Mouse (Mus musculus): ENCODE results near the gene Rhd. TPM values are rescaled to one million over a fixed set of nuclear protein-coding genes. Genes with fewer than 3 reads are reported as not detected.
A peak's percentile ranks its signal among the peaks of the same experiment; 100 is the strongest.
"Not testable (repeated sequence)": the region's sequence is repeated elsewhere in the genome, so short reads cannot be mapped to it uniquely, and the experiment has no call there.

Rhd gene
- not detected for total RNA-seq (2021)

DNA sequence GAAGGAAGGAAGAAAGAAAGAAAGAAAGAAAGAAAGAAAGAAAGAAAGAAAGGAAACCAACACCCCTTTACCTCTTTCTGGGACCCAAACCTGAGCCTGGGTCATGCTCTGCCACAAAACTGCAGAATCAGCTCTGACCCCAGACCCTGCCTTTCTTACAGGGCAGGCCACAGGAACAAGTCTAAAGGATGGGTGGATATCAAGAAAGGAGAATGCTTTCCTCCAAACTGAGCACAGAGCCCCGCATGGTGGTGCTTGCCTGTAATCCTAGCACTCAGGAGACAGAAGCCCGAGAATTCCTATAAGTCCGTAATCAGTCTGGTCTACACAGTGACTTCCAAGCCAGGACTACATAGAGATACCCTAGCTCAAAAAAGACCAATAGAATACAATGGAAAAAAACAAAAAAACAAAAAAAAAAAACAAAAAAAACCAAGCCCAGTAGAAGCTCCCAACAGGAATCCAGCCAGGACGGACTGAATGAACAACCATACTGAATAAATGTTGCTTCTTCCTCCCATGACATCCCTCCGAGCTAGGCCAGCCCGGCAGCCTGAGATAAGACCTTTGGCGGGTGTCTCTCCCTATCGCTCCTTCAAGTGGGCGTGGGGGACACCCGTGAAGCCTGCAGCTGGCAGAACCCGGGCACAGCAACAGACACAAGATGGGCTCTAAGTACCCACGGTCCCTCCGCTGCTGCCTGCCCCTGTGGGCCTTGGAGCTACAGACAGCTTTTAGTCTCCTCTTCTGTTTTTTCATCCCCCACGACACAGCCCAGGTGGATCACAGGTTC lies at the start of gene Rhd:
Gene Rhd, plus strand, starts transcription at position 600 of the 793 bp plus-strand sequence.
- intact Hi-C loops (cut with DNase I), result no loop called here
- no peak for DNase-seq (ENCODE audit: low spot score in 2 of 2)

DNA sequence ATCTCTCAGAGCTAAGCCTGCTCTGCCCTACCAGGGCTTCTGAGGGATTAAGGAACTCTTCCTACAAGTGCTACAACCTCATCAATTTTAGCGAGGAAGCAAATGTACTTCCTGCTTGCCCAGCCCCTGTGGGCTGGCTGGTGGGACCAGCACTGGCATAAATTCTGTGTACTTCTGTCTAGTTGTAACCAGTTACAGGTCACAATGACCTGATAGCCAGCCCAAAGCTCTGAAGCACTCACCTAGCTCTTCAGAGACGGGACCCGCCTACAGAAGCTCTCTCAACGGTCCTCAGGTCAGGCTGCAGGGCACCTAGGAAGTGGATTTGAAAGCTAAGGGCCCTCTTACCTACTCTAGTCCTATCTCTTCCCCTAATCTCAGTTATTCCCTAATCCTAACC lies 46.6 kb upstream of the Rhd start:
- no peak for DNase-seq (ENCODE audit: low spot score in 2 of 2)
- intact Hi-C loops (cut with DNase I), result no loop called here

DNA sequence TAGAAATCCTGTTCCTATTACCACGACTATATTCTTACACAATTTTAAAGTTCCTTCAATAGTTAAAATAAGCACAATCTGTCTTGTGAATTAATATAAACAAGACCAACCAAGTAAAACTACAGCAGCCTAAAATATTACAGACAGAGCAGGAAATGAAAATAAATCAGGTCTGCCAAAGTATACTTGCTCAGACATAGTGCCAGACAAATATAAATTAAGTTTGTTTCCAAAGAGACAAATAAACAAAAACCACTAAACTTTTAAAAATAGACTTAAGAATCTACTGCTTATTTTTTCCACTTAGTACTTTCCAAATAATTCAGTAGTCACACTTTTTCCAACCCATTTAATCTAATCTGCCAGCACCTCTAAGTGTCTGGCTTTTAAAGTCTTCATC lies 43.3 kb upstream of the Rhd start:
- intact Hi-C loops (cut with DNase I), result no loop called here
- DNase-seq (ENCODE audit: low spot score in 2 of 2), result no peak

DNA sequence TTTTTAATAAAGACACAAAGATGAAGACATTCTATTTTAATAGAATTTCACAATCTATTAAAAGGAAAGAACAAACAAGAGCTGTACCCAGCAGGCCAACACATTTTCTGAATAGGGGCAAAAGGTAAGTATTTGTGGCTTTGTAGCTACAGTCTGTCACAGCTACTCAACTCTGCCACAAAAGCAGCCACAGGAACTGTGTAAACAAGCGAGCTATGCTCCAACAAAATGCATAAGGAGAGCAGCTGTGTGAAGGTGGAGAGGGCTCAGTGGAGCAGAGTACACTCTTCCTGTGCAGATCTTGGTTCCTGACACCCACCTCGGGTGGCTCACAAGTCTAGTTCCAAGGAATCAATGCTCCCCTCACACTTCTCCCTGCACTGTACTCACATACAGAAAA lies 40.8 kb upstream of the Rhd start:
- no peak for DNase-seq (ENCODE audit: low spot score in 2 of 2)
- intact Hi-C loops (cut with DNase I), result no loop called here

DNA sequence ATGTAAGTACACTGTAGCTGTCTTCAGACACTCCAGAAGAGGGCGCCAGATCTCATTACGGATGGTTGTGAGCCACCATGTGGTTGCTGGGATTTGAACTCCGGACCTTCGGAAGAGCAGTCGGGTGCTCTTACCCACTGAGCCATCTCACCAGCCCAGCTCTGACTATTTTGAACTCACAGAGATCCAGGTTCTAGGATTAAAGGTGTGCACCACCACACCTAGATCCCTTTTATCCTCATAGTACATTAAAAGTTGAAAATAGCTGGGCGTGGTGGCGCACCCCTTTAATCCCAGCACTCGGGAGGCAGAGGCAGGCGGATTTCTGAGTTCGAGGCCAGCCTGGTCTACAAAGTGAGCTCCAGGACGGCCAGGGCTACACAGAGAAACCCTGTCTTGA lies 38.5 kb upstream of the Rhd start:
- intact Hi-C loops (cut with DNase I); DNase-seq (ENCODE audit: low spot score in 2 of 2): not testable (repeated sequence)

DNA sequence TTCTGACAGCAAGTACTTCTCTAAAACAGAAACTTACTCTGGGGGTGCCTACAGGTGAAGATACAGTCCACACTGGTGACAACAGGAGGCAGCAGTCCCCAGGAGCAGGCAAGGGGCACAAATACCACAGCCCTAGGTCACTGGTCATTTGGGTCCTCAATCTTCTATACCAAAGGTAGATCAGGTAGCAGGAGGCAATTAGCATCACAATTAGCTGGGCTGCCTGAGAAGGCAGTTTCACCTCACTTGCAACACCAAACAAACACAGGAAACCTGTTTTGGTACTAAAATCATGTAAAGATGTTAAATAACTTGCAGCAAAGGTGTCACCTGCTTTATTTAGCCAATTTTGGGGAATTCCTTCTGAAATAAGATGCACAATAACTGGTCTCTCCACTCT lies 38.0 kb upstream of the Rhd start:
- intact Hi-C loops (cut with DNase I), result no loop called here

DNA sequence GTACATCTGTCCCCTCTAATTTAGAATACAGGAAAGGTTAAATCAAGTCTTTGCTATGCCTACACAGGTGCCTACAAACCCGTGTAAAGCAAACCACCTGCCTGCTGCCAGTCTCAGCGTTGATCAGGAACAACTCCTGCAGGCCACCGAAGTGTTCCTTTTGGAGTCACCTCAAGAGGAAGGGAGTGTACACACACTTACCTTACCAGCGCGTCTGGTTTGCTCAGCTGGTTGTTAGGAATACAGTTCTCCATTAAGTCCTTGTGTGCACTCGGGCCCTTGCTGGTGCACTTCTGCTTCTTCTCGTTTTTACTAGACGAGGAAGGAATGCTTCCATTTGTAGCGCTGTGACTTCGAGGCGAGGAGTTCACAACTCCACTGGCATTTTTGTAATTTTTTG lies 36.5 kb upstream of the Rhd start:
- intact Hi-C loops (cut with DNase I), result no loop called here

More for the DNA sequence above, 38.0 kb upstream of the Rhd start:
- DNase-seq (ENCODE audit: low spot score in 2 of 2), result no peak

DNA sequence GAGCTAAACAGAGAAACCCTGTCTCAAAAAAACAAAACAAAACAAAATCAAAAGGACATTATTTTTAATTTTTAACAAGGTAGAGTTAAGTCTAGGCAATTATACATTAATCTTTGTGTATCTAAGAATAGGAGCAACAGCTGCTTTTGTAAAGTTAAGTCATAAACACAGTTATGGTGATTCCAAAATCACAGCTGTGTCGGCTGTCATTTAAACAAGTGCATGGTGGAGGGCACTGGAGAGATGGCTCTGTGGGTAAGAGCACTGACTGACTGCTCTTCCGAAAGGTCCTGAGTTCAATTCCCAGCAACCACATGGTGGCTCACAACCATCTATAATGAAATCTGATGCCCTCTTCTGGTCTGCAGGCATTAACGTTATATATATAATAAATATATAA lies 32.4 kb upstream of the Rhd start:
- intact Hi-C loops (cut with DNase I), result no loop called here
- DNase-seq (ENCODE audit: low spot score in 2 of 2), result no peak

More for the DNA sequence above, 36.5 kb upstream of the Rhd start:
- DNase-seq (ENCODE audit: low spot score in 2 of 2), result no peak

DNA sequence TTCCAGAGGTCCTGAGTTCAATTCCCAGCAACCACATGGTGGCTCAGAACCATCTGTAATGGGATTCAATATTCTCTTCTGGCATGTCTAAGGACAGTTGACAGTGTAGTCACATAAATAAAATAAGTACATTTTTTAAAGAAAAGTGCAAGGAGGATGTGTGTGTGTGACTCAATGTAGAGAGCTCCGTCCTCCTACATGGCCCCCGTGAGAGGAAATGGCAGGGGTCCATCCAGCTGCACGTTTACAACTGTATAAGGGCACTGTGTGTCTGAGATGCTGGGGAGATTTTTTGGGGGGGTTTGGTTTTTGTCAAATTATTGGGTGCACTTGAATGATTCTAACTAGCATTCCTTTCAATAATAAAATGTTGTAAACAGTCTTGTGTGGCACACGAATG lies 28.9 kb upstream of the Rhd start:
- intact Hi-C loops (cut with DNase I), result no loop called here

DNA sequence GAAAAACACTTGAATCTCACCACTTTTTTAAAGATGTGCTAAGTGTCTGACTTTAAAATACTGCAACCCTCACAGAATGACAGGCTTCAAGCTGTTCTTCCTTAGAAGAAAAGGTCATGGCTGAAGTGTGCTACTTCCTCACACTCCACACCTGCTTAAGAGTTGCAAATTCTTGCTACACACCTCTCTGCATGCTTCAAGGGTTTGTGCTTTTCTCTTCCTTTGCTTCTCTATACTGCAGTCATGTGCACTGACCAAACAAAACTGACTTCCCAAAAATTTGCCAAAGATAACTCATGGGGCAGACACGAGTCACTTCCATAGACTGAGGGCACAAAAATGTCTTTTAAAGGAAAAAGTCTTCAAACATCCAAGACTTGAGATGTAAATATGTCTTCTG lies 26.1 kb upstream of the Rhd start:
- intact Hi-C loops (cut with DNase I), result no loop called here

More for the DNA sequence above, 28.9 kb upstream of the Rhd start:
- DNase-seq (ENCODE audit: low spot score in 2 of 2), result no peak

DNA sequence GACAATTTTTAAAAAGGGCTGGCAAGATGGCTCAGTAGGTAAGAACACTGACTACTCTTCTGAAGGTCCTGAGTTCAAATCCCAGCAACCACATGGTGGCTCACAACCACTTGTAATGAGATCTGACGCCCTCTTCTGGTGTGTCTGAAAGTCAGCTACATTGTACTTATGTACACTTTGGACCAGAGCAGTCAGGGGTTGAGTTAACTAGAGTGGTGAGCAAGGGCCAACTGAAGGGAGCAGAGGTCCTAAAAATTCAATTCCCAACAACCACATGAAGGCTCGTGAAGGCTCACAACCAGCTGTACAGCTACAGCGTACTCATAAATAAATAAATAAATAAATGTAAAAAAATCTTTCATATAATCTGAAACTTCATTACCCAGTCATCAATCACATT lies 25.6 kb upstream of the Rhd start:
- DNase-seq (ENCODE audit: low spot score in 2 of 2); intact Hi-C loops (cut with DNase I): not testable (repeated sequence)

More for the DNA sequence above, 26.1 kb upstream of the Rhd start:
- no peak for DNase-seq (ENCODE audit: low spot score in 2 of 2)

DNA sequence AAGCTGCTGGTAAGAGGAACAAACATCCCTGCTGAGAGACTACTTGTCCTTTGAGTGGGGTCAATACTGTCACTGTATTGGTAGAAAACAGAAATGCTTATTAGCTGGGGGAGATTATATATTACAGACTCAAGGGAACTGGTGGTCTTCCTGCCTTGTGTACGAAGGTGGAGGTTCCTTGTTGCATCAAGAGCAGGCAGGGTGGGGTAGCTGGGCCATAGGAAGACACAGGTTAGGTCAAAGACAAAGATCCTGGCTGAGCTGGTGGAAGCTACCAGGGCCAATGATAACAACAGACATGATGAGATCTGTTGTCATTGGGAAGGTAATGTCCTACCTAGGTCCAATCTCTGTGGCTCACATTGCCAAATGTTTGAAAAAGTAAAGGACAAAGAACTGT lies 24.1 kb upstream of the Rhd start:
- intact Hi-C loops (cut with DNase I), result no loop called here
- no peak for DNase-seq (ENCODE audit: low spot score in 2 of 2)

DNA sequence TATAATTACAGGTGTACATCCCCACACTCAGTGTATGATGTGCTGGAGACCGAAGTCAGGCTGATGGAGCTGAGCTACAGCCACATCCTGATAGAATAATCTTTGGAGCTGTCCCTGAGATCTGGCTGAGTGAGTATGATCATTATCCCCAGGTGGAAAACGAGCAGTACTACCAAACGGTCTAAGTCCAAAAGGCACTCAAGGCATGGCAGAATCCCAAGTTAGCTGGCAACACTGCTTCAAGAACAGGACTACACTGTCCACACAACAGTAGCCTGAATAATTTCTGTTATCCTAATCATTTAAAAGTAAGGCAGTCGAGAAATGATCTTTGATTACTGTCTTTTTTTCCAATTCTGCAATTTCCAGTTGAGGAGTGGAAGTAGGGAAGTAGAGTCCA lies 20.8 kb upstream of the Rhd start:
- no peak for DNase-seq (ENCODE audit: low spot score in 2 of 2)
- intact Hi-C loops (cut with DNase I), result no loop called here

DNA sequence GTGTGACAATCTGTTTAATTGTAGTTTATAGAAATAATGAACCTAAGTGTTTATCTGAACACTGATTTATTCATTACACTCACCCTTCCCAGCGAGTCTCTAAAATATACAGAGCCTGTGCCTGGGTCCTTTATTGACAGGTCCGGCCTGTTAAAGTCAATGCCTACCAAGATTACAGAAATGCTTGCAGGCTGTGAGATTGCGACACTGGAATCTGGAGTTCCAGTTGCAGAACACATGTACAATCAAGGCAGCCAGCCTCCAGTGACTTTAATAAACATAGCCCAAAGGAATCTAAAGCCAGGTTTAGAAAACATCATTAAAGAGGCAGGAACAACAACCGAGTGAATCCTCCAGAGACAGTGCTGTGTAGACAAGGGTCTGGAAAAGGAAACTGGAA lies 16.7 kb upstream of the Rhd start:
- no peak for DNase-seq (ENCODE audit: low spot score in 2 of 2)
- intact Hi-C loops (cut with DNase I), result no loop called here

DNA sequence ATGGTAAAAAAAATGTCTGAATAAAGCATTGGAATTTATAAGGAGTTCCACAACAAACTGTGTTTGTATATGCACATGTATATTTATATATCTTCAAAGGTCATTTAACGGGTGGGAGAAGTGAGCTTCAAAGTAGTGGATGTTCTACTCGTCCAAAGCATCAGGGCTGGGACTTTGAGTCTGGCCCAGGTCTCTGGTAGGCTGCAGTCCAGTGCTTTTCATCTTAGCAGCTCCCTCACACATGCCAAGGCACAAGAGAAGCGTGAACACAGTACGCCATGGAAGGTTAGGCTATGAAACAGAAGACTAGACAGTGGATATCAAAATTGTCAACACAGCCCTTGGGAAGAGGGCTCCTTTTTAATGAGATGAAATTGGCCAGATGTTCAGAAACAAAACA lies 13.8 kb upstream of the Rhd start:
- no peak for DNase-seq (ENCODE audit: low spot score in 2 of 2)
- intact Hi-C loops (cut with DNase I), result no loop called here

DNA sequence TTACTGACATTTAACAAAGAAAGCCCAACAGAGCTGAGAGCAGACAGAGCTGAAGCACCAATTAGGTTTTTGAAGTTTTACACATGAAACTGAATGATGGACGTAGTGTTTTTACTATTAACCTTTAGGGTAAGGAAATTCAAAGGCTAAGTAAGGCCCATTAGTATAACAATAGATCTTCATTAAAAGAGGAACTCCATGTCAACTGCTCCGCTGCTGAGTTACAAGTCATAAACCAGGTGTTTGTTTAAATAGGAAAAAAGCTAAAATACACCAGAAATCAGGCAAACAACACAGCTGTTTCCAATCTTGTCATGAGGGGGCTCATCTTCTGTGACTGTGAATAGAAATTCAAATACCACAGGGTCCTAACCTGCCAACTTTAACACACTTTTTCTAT lies 13.1 kb upstream of the Rhd start:
- intact Hi-C loops (cut with DNase I), result no loop called here

DNA sequence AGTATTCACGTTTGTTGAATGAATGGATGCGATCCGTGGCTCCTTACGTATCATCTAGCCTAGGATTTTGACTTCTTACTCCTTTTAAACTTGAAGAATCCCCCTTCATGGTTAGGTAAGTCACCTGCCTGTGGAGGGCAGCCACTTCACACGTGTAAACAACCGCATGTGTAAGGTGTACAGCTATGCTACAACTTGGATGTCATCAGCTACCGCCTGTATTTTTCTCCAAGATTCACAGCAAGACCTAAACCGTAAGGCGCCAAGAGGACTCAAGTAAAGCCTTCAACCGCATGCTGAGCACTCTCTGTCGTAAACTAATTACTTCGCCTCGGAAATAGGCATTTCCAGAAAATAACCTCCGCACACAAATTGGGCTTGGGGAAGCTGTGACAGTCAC lies 12.5 kb upstream of the Rhd start:
- intact Hi-C loops (cut with DNase I), result no loop called here
- peak; percentile 7 for DNase-seq (ENCODE audit: low spot score in 2 of 2)

More for the DNA sequence above, 13.1 kb upstream of the Rhd start:
- DNase-seq (ENCODE audit: low spot score in 2 of 2), result no peak

DNA sequence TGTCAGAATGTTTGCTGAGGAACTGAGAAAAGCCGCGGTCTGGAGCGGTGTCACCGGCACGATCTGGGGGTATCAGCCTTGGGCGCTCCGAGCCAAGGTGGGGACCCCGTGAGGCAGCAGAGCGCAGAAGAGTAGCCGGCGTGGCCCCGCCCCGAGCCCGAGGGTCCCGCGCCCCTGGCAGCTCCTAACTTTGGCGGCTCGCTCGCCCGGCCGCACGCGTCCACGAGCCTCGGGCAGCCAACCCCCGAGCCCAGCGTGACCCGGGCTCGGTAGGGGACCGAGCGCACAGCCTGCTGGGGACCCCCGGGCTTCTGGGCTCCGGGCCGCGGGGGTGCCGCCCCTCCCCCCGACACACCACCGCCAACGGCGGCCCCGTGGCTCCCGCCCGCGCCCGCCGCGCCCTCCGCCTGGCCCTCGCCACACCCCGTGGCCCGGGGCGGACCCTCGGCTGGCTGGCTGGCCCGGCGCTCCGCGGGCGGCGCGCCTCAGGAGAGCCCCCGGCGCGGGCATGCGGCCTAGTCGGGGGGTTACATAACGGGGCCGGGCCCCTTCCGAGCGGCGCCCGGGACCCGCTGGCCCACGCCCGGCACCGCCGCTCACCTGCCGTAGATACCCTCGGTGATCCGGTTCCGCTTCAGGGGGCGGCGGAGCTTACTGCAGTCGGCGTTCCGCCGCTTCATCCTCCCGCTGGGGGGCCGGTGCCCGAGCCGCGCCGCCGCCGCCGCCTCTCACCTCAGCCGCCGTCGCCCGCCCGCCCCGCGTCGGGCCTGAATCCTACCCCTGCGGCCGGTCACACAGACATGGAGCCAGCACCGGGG lies 11.7 kb upstream of the Rhd start:
- DNase-seq (ENCODE audit: low spot score in 2 of 2), result peak in 1 of 2 experiments; percentile 23
- intact Hi-C loops (cut with DNase I), result no loop called here

DNA sequence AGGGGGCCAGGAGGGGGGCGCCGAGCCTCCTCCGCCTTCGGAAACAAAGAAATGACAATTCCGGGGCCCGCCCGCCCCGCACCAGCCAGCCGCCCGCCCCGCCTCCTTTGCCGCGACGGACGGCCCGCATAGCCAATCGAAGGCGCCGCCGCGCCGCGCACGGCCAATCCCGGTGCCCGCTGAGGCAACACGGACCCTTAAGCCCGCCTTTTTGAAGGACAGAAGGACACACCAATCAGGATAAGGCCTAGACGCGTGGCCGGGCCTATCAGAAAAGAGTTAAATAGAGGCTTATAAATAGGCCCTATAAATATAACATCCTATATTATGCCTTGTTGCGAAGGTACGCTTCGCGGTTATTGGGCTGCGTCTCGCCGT lies 11.1 kb upstream of the Rhd start, which contains the start of gene Maco1:
Gene Maco1, minus strand, starts transcription at position 87 of the 378 bp plus-strand sequence.
- peak; percentile 100 for DNase-seq (ENCODE audit: low spot score in 2 of 2)
- intact Hi-C loops (cut with DNase I), result no loop called here

DNA sequence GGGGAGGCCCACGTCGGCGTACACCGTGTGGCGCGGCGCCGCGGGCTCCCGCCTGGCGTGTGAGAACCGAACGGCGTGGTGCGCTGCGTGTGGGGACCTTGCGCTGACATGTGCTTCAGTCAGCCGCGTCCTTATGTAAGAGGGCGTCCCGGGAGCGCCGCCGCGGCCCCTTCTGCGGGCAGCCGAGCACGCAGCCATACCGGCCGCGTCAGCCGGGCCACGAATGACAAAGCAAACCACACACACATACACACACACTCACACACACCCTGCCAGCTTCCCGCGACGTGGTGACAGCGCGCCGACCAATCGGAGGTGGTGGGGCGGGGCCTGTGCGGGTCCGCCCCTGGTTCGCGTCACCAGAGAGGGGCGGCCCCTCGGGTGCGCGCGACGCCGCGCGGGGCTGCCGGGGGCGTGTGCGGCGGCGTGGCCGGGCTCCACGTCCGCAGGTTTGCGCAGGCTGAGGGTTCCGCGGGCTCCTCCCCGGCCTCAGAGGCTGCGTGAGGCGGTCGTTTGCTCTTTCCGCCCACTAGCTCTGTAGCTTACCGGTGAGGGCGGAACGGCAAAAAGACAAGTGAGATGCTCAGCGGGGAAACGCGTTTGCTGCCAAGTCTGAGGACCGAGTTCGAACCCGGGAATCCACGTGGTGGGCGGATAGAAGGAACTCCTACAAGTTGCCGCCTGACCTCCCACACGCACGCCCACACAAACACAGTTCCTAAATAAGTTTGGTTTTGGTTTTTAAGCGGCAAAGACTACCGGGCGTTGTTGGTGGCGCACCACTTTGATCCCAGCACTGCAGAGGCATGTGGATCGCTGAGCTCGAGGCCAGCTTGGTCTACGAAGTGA lies 10.5 kb upstream of the Rhd start:
- DNase-seq (ENCODE audit: low spot score in 2 of 2), result peak; percentile 95 to 96
- intact Hi-C loops (cut with DNase I), result no loop called here

Data from left cerebral cortex, postnatal 36 days (tissue).